Mouse (Mus musculus) thymus, adult 2 months (tissue): ENCODE measurements around the gene Lamc3. TPM values are rescaled to one million over a fixed set of nuclear protein-coding genes. Genes with fewer than 3 reads are reported as not detected.

Experiments used
- DNase-seq: peaks from one replicate; pipeline ENCODE4 v3.0.0; 2021
- H3K27ac ChIP-seq: fragments of 200-500 bp; 2 replicates; pipeline ENCODE4 v1.5.1; 2012; ENCODE audit warnings: low read length, control low read depth; ENCODE audit not compliant: control insufficient read depth, insufficient read depth
- H3K27me3 ChIP-seq: fragments of 200-500 bp; 2 replicates; pipeline ENCODE4 v1.6.1; 2012; ENCODE audit warnings: mild to moderate bottlenecking, low read length, moderate library complexity, mixed read lengths; ENCODE audit not compliant: control insufficient read depth, insufficient read depth
- H3K36me3 ChIP-seq: fragments of 200-500 bp; 2 replicates; pipeline ENCODE4 v1.6.1; 2012; ENCODE audit warnings: mild to moderate bottlenecking, low read length, moderate library complexity; ENCODE audit not compliant: control insufficient read depth, insufficient read depth
- H3K4me1 ChIP-seq: fragments of 200-500 bp; replicated peaks from 2 replicates; pipeline ENCODE4 v1.6.1; 2012; ENCODE audit warnings: low read length; ENCODE audit not compliant: control insufficient read depth, insufficient read depth
- H3K4me3 ChIP-seq: fragments of 200-500 bp; 2 replicates; pipeline ENCODE4 v1.5.1; 2012; ENCODE audit warnings: mild to moderate bottlenecking, low read length, control low read depth, moderate library complexity; ENCODE audit not compliant: control insufficient read depth, insufficient read depth
- CTCF ChIP-seq: fragments of 200-500 bp; IDR thresholded peaks from 2 replicates; pipeline ENCODE4 v1.5.1; 2012; ENCODE audit warnings: mild to moderate bottlenecking, control low read depth, low read length, moderate library complexity, borderline replicate concordance; ENCODE audit not compliant: control insufficient read depth, poor library complexity, insufficient read depth; ENCODE audit errors: extremely low read depth
- POLR2A ChIP-seq: fragments of 200-500 bp; IDR thresholded peaks from 2 replicates; pipeline ENCODE4 v1.6.1; 2012; ENCODE audit warnings: mild to moderate bottlenecking, low read length, control low read depth, moderate library complexity; ENCODE audit not compliant: control insufficient read depth, poor library complexity, insufficient read depth; ENCODE audit errors: extremely low read depth
- WGBS: fragments of 180-500 bp; shearing (Covaris S2); methylation state at CpG from one replicate; pipeline ENCODE4 v1.1.7; 2018; 5-methylcytosine and 5-hydroxymethylcytosine counted together
- polyA plus RNA-seq: library from polyadenylated mRNA; depleted of rRNA; stranded (reverse); fragments of >200 nt; gene quantifications from 2 replicates; pipeline ENCODE4 v1.2.3, GENCODE M21; 2012; rRNA removed

The Lamc3 gene
- polyA plus RNA-seq: 1.1 and 1.2 TPM in 2 replicates

DNA sequence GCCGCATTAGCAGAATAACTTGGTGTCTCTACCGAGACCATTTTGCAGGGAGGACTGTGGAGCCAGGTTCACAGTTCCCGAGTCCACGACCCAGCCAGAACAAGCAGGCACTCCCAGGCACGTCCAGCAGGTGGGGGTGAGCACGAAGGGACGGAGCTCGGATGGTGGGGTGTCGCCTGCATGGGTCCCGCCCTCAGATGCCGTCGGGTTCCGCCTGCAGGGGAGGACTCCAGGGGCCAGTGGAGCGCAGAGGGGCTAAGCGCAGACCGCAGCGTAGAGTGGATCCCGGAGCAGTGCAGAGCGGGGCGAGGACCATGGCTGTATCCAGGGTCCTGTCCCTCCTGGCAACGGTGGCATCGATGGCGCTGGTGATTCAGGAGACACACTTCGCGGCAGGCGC lies at the start of gene Lamc3:
Gene Lamc3, plus strand, starts transcription at position 262 of the 400 bp plus-strand sequence.
- no peaks in the 10 kb centered on the region for H3K36me3 ChIP-seq
- 5% methylated on average over 26 of the region's 26 CpGs for WGBS
- TF ChIP-seq POLR2A: no peak
- TF ChIP-seq CTCF: no peak
- H3K4me1 ChIP-seq: no peaks in the 10 kb centered on the region
- peak; percentile 24 for DNase-seq
- no peak within 1 kb of the TSS for H3K27ac ChIP-seq
- peaks cover 6% of the 10 kb centered on the region; the same call in 1 of the 2 replicates for H3K27me3 ChIP-seq
- no peak within 1 kb of the TSS for H3K4me3 ChIP-seq

DNA sequence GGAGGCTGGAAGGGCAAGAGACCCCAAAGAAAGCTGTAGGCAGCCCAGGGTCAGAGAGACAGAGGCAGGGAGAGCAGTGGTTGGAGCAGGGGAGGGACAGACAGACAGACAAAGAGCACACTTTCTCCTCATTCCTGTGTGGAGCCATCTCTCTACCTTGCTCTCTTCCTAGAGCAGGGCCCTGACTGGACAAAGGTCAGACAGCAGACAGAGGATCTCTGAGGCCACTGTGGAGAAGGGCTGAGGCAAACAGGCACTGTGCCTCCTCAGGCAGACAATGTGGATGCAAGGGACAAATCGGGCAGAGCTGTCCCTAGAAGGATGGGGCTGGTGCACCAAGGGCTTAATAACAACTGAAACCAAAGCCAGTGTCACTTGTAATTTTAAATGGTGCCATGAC lies 48.2 kb upstream of the Lamc3 start:
- DNase-seq: no peak
- H3K27me3 ChIP-seq: no peaks in the 10 kb centered on the region
- no peak overlapping the region for H3K4me3 ChIP-seq
- TF ChIP-seq POLR2A (no peak), CTCF (no peak)
- no peaks in the 10 kb centered on the region for H3K4me1 ChIP-seq
- H3K27ac ChIP-seq: no peak overlapping the region
- whole genome bisulfite sequencing: 75% methylated on average over 1 of the region's 1 CpGs
- H3K36me3 ChIP-seq: no peaks in the 10 kb centered on the region

DNA sequence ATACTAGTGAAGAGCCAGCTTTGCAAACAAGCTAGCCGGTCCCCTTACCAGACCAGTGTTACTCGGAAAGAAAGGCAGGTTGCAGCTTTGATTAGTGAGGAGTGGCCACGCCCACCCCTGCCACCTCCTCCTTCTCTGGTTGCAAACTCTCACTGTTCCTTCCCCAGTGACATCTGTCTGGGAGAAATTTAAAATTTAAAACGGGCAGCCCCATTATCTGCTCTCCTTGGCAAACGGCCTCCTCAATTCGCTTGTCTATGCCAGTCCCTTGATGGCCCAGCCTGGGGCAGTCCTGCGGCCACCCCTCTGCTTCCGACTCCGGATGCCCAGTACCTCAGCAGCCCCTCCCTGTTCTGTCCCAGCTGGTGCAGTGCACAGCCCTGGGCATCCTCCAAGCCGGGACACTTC lies 42.4 kb upstream of the Lamc3 start:
- H3K27me3 ChIP-seq: peaks cover 6% of the 10 kb centered on the region
- WGBS: 22% methylated on average over 10 of the region's 10 CpGs
- DNase-seq: no peak
- TF ChIP-seq POLR2A: no peak
- no peak for TF ChIP-seq CTCF
- peaks cover 21% of the 10 kb centered on the region for H3K4me1 ChIP-seq
- no peak overlapping the region for H3K4me3 ChIP-seq
- H3K27ac ChIP-seq: no peak overlapping the region
- no peaks in the 10 kb centered on the region for H3K36me3 ChIP-seq

DNA sequence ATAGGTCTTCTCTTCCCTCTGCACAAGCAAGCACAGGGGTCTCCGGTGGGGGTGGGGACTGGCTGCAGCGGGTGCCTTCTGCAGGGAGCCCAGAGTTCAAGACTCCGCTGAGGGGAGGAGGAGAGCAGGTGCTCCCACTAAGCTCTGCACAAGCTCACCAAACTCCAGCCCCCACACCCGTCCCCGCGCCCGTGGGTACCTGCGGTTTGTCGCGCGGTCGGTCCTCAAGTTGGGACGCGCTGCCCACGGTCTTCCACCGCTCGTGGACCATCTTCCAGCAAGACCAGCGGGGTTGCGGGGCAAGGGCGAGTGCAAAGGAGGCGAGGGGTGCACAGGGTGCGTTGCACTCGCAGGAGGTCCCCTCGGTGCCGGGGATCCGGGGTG lies 41.6 kb upstream of the Lamc3 start:
- peaks cover 21% of the 10 kb centered on the region for H3K4me1 ChIP-seq
- no peak for TF ChIP-seq POLR2A
- no peak for TF ChIP-seq CTCF
- no peak overlapping the region for H3K27ac ChIP-seq
- H3K36me3 ChIP-seq: no peaks in the 10 kb centered on the region
- H3K27me3 ChIP-seq: peaks cover 6% of the 10 kb centered on the region
- H3K4me3 ChIP-seq: peak overlapping the region; percentile 27
- DNase-seq: no peak
- WGBS: 6% methylated on average over 26 of the region's 26 CpGs

DNA sequence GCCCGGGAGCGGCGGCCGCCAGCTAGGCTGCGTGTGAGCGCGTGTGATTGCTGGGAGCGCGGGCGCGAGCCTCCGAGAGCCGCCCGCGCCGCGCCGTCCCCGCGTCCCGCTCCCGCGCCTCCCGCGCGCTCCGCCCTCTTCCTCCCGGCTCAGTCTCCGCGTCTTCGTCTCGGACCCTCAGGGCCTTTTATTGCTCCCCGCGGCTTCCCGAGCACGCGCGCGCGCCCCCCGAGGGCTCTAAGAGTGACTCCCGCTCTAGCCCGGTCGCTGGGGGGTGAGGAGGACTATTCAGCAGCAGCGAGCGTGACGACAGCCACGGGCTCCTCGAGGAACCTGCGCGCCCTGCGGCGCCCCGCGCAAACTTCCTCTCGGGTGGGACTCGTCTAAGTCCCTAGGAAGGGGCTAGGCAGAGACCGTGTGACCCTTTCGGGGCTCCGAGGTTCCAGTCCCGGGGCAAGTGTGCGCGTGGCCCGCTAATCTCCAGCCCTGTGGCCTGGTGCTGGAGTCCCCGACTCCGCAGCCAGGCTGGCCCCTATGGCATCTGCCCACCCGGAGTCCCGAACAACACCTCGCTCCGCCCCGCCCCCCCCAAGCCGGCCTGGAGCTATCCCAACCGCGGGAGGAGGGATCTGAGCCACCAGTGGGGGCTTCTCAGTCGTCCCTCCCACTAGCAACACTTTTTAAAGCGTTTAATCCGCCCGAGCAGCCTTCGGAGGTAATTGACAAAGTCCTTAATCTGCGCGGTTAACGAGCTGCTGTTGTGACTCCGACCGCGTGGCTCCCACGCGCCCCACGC lies 41.0 kb upstream of the Lamc3 start, which contains the start of gene Fibcd1:
Gene Fibcd1, minus strand, starts transcription at position 110 of the 796 bp plus-strand sequence.
- TF ChIP-seq CTCF: no peak
- no peak for TF ChIP-seq POLR2A
- peaks cover 6% of the 10 kb centered on the region for H3K27me3 ChIP-seq
- WGBS: 1% methylated on average over 88 of the region's 88 CpGs

DNA sequence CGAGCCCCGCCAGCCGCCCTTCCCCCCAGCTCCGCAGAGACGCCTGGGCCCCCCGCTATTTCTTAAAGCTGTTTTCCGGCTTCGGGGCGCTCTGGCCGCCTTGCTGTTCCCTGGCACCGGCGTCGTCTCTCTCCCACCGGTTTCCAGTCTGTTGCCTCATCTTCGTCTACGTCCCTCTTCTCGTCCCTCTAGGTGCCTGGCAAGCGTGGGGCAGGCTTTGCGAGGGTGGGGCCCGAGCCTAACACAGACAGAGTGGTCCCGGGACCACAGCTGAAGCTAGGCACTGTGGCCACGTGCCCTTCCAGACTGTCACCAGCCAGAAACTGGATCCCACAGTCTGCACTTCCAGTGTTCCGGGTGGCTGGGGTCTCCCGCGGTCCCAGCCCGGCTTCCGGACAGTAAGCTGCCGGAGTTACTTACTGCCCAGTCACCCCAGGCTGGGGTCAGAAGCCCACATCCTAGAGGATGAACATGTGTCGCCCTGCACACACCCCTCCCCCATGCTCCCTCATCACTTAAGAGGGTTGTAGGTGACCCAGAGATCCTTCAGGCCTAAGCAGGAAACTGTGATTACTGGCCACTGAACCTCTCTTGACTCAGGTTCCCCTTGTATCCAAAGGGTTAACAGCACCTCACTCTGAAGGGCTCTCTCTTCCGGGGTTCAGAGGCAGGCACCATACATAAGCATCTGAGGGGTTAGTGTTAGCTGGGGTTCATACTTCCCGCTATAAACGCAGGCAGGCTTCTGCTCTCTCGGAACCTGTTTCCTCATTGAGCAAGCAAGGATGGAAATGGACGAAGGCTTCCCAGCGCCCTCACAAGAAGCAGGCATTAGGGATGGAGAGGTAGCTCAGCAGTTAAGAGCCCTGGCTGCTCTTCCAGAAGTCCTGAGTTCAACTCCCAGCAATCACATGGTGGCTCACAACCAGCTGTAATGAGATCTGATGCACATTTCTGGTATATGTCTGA lies 40.1 kb upstream of the Lamc3 start:
- H3K4me1 ChIP-seq: peaks cover 21% of the 10 kb centered on the region
- peaks cover 6% of the 10 kb centered on the region for H3K27me3 ChIP-seq
- H3K27ac ChIP-seq: no peak overlapping the region
- peak; percentile 23 for DNase-seq
- no peaks in the 10 kb centered on the region for H3K36me3 ChIP-seq
- peak overlapping the region; percentile 27 for H3K4me3 ChIP-seq
- WGBS: 7% methylated on average over 35 of the region's 35 CpGs
- TF ChIP-seq POLR2A (no peak), CTCF (no peak)

More for the DNA sequence above, 41.0 kb upstream of the Lamc3 start, which contains the start of gene Fibcd1:
- peak within 1 kb of the TSS; percentile 27 for H3K4me3 ChIP-seq
- DNase-seq: peak; percentile 31
- peaks cover 21% of the 10 kb centered on the region for H3K4me1 ChIP-seq
- no peaks in the 10 kb centered on the region for H3K36me3 ChIP-seq
- H3K27ac ChIP-seq: no peak within 1 kb of the TSS

DNA sequence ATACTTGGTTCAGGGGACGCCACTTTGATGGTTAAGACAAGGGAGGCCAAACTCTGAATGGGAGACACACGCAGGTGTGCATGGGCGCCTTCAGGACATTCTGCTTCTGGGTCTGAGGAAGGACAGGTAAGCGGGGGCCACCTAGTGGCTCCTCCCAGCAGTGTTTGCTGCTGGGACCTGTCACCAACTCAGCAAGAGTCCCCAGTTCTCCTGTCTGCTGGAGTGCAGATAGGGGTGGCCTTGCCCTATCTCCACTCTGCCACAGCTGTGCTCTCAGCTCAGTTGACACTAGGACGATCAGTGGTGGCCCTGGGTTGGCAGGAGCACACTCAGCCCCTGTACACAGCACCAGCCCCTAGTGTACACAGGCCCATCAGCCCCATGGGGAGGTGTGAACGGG lies 39.2 kb upstream of the Lamc3 start:
- Histone ChIP-seq H3K27me3 (peaks cover 6% of the 10 kb centered on the region), H3K36me3 (no peaks in the 10 kb centered on the region), H3K4me1 (peaks cover 21% of the 10 kb centered on the region), H3K4me3 (no peak overlapping the region), H3K27ac (no peak overlapping the region)
- DNase-seq: peak; percentile 57
- TF ChIP-seq POLR2A: no peak
- peak; percentile 66; the same call in 1 of the 2 replicates for TF ChIP-seq CTCF
- WGBS: 20% methylated on average over 6 of the region's 6 CpGs
